Mouse (Mus musculus): Measurements from ENCODE around the gene Lig3.

DNA sequence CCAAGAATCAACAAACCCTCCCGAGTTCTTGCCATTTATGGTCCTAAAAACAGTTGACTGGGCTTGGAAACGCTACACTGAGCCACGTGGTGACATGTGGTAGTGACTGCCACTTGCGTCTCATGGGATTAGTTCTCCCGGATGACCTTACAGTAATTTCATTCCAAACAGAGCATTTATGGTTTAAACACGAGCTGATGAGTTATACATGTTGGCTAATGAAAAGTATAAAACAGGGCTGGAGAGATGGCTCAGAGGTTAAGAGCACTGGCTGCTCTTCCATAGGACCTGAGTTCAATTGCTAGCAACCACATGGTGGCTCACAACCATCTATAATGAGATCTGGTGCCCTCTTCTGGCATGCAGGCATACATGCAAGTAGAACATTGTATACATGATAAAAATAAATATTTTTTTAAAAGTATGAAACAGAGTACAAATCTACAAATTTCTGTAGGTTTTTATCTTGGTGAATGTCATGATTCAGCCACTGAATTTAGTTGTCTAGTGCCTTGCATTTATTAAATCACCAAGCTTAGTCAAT, 18.6 kb upstream of the Lig3 start:
- TF ChIP-seq POLR2A (IDR thresholded peaks at IDR 0.05; ENCODE audit: low read depth, low read length) (no peak), CTCF (IDR thresholded peaks at IDR 0.05; ENCODE audit: borderline replicate concordance, insufficient read depth, low read length) (no peak)

Measured in embryonic fibroblast, embryonic 13.5 days (primary cell).